Mouse (Mus musculus): ENCODE data around the gene Med28. TPM values are rescaled to one million over a fixed set of nuclear protein-coding genes. Genes with fewer than 3 reads are reported as not detected.

Med28 gene
- total RNA-seq, 2 experiments from 2014 or later: 107 to 108 TPM

DNA sequence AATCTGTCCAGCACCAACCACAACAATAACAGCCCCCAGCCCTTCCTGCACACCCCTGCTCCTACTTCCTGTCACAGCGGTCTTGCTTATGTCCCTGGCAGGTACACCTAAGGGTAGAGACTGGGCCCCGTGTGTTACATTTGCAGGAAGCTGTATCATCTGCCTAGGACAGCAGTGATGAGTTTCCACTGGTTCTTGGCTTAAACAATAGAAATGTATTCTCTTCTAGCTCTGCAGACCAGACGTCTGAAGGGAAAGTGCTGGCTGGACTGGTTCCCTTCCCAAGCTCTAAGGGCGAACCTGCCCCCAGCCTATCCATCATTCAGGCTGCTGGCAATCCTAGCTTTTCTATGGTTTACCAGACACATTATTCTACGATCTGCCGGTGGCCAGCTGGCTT, 44.0 kb downstream of the Med28 start:
- no peak overlapping the region for H3K4me3 ChIP-seq
- TF ChIP-seq CTCF (IDR thresholded peaks at IDR 0.05): no peak
- intact Hi-C loops (cut with DNase I): no loop called here
- H3K27ac ChIP-seq: peak overlapping the region; percentile 13
- no peak for DNase-seq (ENCODE audit: extremely low spot score in 1 of 2, low spot score in 2 of 2)

GRCm38 (mm10) chr5:45565829-45566228, 45.8 kb downstream of the Med28 start:
- intact Hi-C loops (cut with DNase I): no loop called here
- no peak overlapping the region for H3K4me3 ChIP-seq
- DNase-seq (ENCODE audit: extremely low spot score in 1 of 2, low spot score in 2 of 2): no peak
- H3K27ac ChIP-seq: no peak overlapping the region
- no peak for TF ChIP-seq CTCF (IDR thresholded peaks at IDR 0.05)

DNA sequence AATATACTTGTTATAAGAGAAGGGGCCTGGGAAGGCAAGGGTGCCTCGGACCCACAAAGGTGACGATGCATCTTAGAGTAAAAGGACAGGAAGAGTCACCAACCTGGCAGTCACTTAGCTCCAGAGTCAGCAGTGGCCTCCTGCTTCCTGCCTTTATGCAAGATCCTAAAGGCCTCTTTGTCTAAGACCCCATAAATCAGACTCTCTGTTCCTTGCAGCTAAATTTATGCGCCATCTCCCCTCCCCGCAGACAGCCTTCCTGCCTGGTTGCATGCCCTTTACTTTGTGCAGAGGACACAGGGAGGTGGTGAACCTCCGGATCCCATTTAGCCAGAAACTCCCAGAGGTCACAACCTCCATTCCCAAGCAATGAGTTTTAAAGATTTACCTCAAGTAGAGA, 52.8 kb downstream of the Med28 start:
- TF ChIP-seq CTCF (IDR thresholded peaks at IDR 0.05): no peak
- H3K27ac ChIP-seq: no peak overlapping the region
- intact Hi-C loops (cut with DNase I): no loop called here
- no peak for DNase-seq (ENCODE audit: extremely low spot score in 1 of 2, low spot score in 2 of 2)
- H3K4me3 ChIP-seq: no peak overlapping the region

- Histone ChIP-seq H3K4me3 (no peak overlapping the region), H3K27ac (no peak overlapping the region)
- no peak for DNase-seq (ENCODE audit: extremely low spot score in 1 of 2, low spot score in 2 of 2)
- intact Hi-C loops (cut with DNase I): no loop called here
- no peak for TF ChIP-seq CTCF (IDR thresholded peaks at IDR 0.05)
Measured at GRCm38 (mm10) chr5:45576716-45577115, 56.7 kb downstream of the Med28 start.

DNA sequence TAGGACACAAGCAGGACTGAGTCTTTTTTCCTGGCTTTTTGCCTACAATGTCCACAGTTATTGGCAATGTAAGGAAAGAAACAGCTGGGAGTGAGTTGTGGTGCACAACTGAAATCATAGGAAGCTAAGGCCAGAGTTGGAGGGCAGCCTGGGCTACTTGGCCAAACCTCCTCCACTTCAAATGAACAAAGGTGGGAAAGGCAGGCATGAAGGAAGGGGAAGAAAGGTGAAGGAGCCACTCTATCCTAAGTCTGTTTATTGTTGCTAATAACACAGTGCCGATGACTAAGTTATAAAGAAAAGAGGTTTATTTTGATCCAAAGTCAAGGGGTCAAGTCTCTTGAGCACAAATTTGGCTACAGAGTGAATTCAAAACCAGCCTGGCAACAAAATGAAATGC, 57.3 kb downstream of the Med28 start:
- Histone ChIP-seq H3K27ac (no peak overlapping the region), H3K4me3 (no peak overlapping the region)
- DNase-seq (ENCODE audit: extremely low spot score in 1 of 2, low spot score in 2 of 2): no peak
- intact Hi-C loops (cut with DNase I): no loop called here
- no peak for TF ChIP-seq CTCF (IDR thresholded peaks at IDR 0.05)

Other genes starting within 250 kb of the Med28 start
- 100 to 1,000 TPM; 130 to 138 TPM for gene Qdpr, start 70.0 kb upstream of the Med28 start, total RNA-seq (2021)
- gene Clrn2, start 66.5 kb upstream of the Med28 start, total RNA-seq (2021): 1 to 10 TPM in 1 of 2 experiments, under 1 TPM in 1; 0.37 to 1.1 TPM
- 10 to 100 TPM; 38.6 to 47.5 TPM for gene Lap3, start 26.9 kb upstream of the Med28 start, total RNA-seq (2021)
- 1 to 10 TPM; 8.1 TPM for gene Fam184b, start 119.4 kb downstream of the Med28 start, total RNA-seq (2021)
- gene Ncapg, start 149.7 kb downstream of the Med28 start, total RNA-seq (2021): under 1 TPM; 0.20 to 0.56 TPM

Measured in left cerebral cortex, adult 2 months (tissue).